Mouse (Mus musculus) gastrocnemius, postnatal 36 days (tissue): ENCODE measurements around the gene Pygb. TPM values are rescaled to one million over a fixed set of nuclear protein-coding genes. Genes with fewer than 3 reads are reported as not detected.

Experiments
- DNase-seq, 2 experiments: peaks; one replicate each; pipeline ENCODE4 v3.0.0; 2022
- intact Hi-C: fragments of 180-260 bp; cut with DNase I; formaldehyde crosslinking; loops from one replicate; pipeline ENCODE4 v1.15.1; 2025
- long read RNA-seq, 2 experiments: library from polyadenylated mRNA; stranded (forward); transcript quantifications; one replicate each; pipeline ENCODE4 v2.0.0; 2021
- total RNA-seq, 2 experiments: library from RNA; stranded (reverse); gene quantifications; 2 replicates each; pipeline ENCODE4 v1.2.3; 2021

Pygb gene
- 1 to 10 TPM; 4.2 to 4.6 TPM for total RNA-seq
- long read RNA-seq, experiment 1, partial matches to known transcripts, result 0 of 1 reads
- long read RNA-seq, experiment 1, other reads (novel, unspliced or antisense), result 1 of 1 reads
- long read RNA-seq, experiment 2, partial matches to known transcripts, result 0 of 6 reads
- long read RNA-seq, experiment 2, other reads (novel, unspliced or antisense), result 4 of 6 reads

- peak; percentile 73 to 80 for DNase-seq
Measured at GRCm38 (mm10) chr2:150786251-150787180, at the start of gene Pygb. Pygb (plus strand) TSS chr2:150786735.

GRCm38 (mm10) chr2:150737881-150738280, 48.7 kb upstream of the Pygb start:
- DNase-seq, result no peak
- intact Hi-C loops, result no loop called here

More at GRCm38 (mm10) chr2:150786251-150787180, at the start of gene Pygb:
- intact Hi-C loops, result no loop called here

GRCm38 (mm10) chr2:150740145-150740841, 46.2 kb upstream of the Pygb start:
- intact Hi-C loops, result no loop called here
- no peak for DNase-seq

GRCm38 (mm10) chr2:150741405-150741804, 45.1 kb upstream of the Pygb start:
- intact Hi-C loops, result no loop called here
- no peak for DNase-seq

- intact Hi-C loops, result loop anchor here (1.0 to 5.0 kb wide), 2 partner anchors 65 to 138 kb away; partner anchors contain the start of gene Apmap
- DNase-seq, result no peak
Measured at GRCm38 (mm10) chr2:150745016-150745415, 41.5 kb upstream of the Pygb start.

GRCm38 (mm10) chr2:150748854-150749253, 37.7 kb upstream of the Pygb start, which contains the start of gene Entpd6:
Entpd6 (plus strand) TSS chr2:150749042.
- intact Hi-C loops, result loop anchor here (5.0 kb wide), 1 partner anchor 142 kb away; the partner anchor contains the start of gene Apmap
- DNase-seq, result peak; percentile 92

- intact Hi-C loops, result loop anchor here (5.0 kb wide), 1 partner anchor 142 kb away; the partner anchor contains the start of gene Apmap
- DNase-seq, result no peak
Measured at GRCm38 (mm10) chr2:150749283-150749682, 37.3 kb upstream of the Pygb start.

GRCm38 (mm10) chr2:150750129-150750979, 36.2 kb upstream of the Pygb start:
- intact Hi-C loops, result no loop called here
- DNase-seq, result no peak

GRCm38 (mm10) chr2:150755016-150755415, 31.5 kb upstream of the Pygb start:
- no peak for DNase-seq
- intact Hi-C loops, result no loop called here

GRCm38 (mm10) chr2:150761476-150761875, 25.1 kb upstream of the Pygb start:
- no peak for DNase-seq
- intact Hi-C loops, result no loop called here

GRCm38 (mm10) chr2:150765619-150766018, 20.9 kb upstream of the Pygb start:
- no peak for DNase-seq
- intact Hi-C loops, result no loop called here

- DNase-seq, result no peak
- intact Hi-C loops, result no loop called here
Measured at GRCm38 (mm10) chr2:150766083-150766862, 20.3 kb upstream of the Pygb start.

- DNase-seq, result no peak
- intact Hi-C loops, result no loop called here
Measured at GRCm38 (mm10) chr2:150768678-150769077, 17.9 kb upstream of the Pygb start.

- DNase-seq, result no peak
- intact Hi-C loops, result no loop called here
Measured at GRCm38 (mm10) chr2:150770747-150771146, 15.8 kb upstream of the Pygb start.

GRCm38 (mm10) chr2:150771169-150771568, 15.4 kb upstream of the Pygb start:
- DNase-seq, result no peak
- intact Hi-C loops, result no loop called here

- DNase-seq, result no peak
- intact Hi-C loops, result no loop called here
Measured at GRCm38 (mm10) chr2:150771996-150772395, 14.5 kb upstream of the Pygb start.

- no peak for DNase-seq
- intact Hi-C loops, result no loop called here
Measured at GRCm38 (mm10) chr2:150772466-150773119, 13.9 kb upstream of the Pygb start.

GRCm38 (mm10) chr2:150782801-150783200, 3.7 kb upstream of the Pygb start:
- intact Hi-C loops, result no loop called here
- DNase-seq, result no peak
